Mouse (Mus musculus) left cerebral cortex, adult 8-10 months (tissue): ENCODE data around the gene Galnt18. TPM values are rescaled to one million over a fixed set of nuclear protein-coding genes. Genes with fewer than 3 reads are reported as not detected.

Source experiments
- DNase-seq, 2 experiments: peaks; one replicate each; pipeline ENCODE4 v3.0.0; 2022; ENCODE audit warnings: low spot score in 2 of 2
- total RNA-seq, 4 experiments: library from RNA; stranded (reverse); gene quantifications; 2 replicates each; pipeline ENCODE4 v1.2.4; 2022

Gene Galnt18
- total RNA-seq = 10 to 100 TPM; 34.0 to 36.6 (median 35.9) TPM

DNA sequence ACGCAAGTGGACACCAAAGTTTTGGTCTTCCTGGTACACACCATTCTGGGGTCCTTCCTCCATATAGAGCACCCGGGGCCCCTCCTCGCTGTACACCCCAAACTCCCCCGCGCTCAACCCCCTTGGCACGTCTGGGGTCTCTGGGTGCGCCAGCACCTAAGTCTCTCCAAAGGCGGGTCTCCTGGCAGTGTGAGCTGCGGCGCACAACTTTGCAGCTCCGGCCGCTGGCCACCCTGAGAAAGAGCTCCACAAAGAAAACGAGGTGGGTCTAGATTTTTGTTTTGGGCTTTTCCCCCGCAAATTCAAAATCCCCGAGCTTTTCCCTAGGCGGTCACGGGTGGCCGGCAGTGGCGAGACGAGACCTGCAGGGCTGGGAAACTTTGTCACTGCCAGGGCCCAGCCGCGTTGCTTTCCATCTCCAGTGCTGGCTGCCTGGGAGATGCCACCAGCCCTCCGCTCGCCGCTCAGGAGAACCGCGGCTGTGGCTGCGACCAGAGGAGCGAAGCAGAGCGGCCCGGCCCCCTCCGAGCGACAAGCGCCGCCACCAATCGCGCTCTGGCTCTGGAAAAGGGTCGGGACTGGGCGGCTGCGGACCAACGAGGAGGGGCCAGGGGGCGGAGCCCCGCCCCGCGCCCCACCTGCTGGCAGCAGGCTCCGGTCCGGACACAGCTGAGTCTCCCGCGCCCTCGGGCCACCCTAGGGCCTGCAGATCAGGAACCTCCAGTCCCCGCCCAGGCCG is at the start of gene Galnt18:
TSS of gene Galnt18 (minus strand) at position 474 of the 739 bp plus-strand sequence.
- DNase-seq = peak; percentile 85 to 91

GRCm38 (mm10) chr7:111827337-111827736 is 47.6 kb upstream of the Galnt18 start:
- no peak for DNase-seq

DNA sequence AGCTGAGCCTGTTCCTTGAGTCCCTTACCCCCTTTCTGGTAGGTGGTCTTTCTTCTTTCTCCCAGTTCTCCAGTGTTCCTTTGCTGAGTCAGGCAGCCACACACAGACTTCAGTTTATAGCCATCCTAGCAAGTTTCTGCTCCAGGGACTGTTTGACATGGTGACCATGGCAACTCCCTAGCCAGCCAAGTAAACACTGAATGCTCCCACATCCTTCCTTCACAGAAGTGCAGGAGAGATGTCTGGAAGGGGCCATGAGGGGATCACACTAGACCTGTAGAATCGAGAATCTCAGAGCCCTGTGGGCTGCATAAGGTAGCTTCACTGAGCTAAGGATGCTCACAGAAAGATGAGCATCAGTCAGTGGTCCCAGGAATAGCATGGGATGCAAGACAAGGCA is 33.3 kb upstream of the Galnt18 start:
- peak in 1 of 2 experiments; percentile 13 for DNase-seq

DNA sequence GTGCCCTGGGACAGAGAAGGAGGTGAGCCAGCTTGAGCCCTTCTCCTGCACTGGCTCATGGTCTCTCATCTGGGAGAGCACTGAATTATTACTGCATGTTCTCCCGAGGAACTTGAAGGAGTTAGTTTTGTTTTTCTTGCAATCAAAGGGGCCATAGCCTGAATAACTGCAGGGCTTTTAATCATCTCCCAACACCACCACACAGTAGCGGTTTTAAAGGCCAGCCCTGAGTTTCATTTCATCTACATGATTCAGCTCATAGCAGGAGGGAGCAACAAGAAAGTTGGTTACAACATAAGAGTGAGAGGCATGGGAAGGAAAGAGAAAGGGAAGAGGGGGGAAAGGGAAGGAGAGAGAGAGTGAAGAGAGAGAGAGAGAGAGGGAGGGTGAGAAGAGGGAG is 31.3 kb upstream of the Galnt18 start:
- no peak for DNase-seq

DNA sequence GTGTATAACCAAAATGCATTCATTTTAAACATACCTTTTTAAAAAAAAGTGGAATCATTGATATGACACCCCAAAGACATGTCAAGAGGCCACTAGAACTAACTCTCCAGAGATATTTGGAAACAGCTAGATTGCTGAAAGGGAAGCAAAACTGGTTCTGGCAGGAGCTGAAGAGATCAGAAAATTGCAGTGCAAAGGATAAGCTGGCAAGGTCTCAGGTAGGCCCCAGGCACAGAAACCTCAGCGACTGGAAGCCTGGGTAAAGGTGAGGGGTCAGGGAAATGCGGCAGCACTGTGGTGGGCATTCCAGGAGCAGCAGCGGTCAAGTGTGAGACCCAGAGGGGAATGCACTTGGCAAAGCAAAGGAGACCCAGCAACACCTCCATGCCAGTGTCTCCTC is 30.0 kb upstream of the Galnt18 start:
- DNase-seq = no peak

- DNase-seq = no peak
Observed at GRCm38 (mm10) chr7:111806083-111806482, 26.3 kb upstream of the Galnt18 start.

DNA sequence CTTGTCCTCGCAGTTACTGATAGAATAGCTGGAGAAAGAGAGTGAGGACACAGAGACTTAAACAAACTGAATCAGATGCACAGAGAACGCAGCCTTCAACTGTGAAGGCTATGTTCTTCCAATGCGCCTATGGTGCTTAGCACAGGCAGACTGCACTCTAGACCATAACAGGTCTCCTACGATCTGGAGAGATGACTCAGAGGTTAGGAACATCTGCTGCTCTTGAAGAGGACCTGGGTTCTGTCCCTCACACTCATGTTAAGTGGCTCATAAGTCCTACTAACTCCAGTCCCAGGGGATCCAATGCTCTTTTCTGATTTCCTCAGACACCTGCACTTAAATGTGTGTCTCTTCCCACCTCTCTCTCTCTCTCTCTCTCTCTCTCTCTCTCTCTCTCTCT is 24.9 kb upstream of the Galnt18 start:
- no peak for DNase-seq

- no peak for DNase-seq
Observed at GRCm38 (mm10) chr7:111800785-111801184, 21.0 kb upstream of the Galnt18 start.

DNA sequence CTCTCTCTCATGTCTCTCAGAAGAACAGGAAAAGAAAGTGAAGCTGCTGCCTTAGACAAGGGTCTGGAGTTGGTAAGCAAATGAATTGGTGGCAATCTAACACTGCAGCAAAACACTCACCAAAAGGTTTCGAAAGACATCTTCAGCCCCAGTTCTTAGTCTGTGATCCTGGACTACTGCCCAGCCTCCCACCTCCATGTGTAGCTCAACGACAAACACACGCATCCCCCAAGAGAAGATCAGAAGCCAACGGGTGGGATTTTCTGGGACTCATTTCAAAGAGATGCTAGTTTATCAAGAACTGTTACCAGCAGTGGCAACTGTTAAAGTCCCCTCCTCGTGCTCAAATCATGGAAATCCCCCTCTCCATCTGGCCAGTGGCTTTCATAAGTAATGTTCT is 20.3 kb upstream of the Galnt18 start:
- DNase-seq = peak in 1 of 2 experiments; percentile 20

DNA sequence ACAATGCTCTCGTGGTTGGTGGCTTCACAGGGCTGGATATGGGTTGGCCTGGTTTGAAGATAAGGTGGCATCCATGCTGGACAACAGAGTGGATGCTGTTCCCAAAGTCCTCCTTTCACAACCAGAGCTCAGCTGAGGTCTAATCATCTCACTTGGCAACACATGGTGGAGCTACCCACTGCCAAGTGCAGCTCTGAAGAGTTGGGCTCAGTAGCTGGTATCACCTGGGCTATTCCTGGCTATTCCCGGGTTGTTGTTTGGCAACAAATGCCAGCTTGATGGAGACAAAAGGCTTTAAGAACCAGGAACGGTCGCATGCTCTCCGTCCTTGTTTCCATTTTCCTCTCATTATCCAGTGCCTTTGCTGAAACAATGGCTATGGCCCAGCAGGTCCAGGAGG is 19.2 kb upstream of the Galnt18 start:
- no peak for DNase-seq

DNA sequence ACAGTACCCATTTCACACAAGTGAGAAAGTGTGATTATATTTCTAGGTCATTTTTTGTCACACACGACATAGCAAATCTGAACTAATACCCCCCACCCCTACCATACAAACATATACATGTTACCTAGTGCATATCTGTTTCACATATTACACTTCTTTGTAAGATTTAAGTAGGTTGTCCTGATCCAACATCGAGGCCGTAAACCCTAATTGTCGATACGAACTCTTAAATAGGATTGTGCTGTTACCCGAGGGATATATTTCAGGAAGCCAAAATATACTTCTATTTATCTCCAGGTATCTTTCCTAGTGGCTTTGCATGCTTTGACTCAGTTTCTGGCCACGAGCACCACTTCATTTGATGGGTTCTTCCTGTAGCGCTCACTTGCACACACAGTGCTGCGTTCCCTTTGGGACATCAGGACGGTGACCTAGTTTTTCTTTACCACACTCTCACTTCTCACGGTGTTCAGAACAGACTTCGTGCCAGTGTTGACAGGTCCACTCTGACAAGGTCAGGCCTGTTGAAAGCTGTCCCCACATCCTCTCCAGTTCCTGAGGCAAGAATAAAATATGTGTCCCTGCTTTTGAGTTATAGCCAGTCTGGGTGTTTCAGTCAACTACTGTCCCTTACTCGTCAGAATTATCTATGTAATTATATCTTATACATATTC is 17.7 kb upstream of the Galnt18 start:
- no peak for DNase-seq

DNA sequence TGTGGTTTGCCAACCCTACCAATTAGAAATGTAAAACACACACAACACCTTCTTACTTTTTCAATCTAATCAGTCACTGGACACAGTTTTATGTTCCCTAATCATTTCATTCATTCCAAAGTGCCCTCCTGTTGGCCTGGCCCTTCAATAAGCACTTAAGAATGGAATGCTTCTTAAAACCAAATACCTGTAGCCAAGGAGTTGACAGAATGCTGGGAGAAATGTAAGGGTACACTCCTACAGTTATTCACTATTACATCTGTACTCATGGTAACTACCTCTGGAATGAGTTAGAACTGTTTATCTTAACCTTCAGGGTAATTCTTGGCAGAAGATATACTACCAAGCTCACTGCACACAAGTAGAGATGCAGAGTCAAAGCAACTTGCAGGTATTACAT is 15.3 kb upstream of the Galnt18 start:
- no peak for DNase-seq

DNA sequence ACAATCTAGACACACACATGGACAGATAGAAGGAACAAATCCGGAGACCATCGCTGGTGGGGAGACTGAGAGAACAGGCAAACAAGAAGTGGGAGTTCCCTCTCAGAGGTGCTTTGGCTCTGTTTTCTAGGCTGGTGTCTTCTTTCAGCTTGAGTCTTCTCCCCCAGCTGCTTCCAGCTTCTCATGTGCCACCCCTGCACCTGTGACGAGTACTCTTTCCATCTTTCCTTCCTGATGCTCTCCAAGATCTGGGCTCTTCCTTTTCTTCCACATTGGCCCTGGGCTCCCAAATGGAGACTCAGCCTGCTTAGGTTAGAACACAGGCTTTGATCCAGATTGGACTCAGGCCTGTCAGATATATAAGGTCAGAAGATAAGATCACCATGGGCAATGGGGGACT is 12.4 kb upstream of the Galnt18 start:
- no peak for DNase-seq

DNA sequence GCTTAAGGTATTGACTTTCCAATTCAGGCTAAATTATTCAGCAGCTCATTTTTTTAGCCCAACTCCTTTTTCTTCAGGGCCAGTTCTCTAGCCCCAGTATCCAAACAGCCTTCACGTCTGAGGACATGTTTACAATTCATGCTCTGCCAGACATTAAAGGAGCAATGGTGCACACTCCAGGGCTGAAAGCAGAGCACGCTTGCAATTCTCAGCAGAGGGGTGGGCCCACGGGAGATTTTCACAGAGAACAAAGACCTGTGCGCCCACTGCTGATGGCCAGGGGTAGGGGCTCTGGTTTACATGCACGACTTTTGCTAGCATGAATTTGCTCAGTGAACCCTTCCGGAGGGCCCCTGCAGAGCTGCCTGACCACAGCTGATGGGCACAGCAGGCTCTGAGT is 11.6 kb upstream of the Galnt18 start:
- DNase-seq = no peak

GRCm38 (mm10) chr7:111787921-111788320 is 8.1 kb upstream of the Galnt18 start:
- no peak for DNase-seq

- peak in 1 of 2 experiments; percentile 86 for DNase-seq
Observed at GRCm38 (mm10) chr7:111785478-111785877, 5.7 kb upstream of the Galnt18 start.

GRCm38 (mm10) chr7:111782126-111782525 is 2.3 kb upstream of the Galnt18 start:
- peak in 1 of 2 experiments; percentile 63 for DNase-seq

DNA sequence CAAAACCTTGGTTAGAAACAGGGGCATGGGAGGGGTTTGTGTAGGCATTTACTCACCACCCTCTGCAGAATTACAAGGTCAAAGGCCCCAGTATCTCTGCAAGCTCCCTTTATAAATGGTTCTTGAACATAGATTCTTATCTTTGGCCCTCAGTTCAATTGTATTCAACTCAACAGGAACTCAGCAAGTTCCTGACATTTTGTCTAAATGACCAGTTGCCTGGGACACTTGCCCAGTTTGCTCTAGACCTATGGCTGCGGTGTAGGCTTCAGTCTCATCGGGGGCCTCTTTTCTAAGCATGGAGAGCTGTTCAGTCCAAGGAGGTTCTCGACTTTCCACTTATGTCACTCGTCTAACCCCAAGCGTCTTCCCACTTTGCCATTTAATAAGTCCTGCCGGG is 1.5 kb upstream of the Galnt18 start:
- DNase-seq = no peak

GRCm38 (mm10) chr7:111778789-111779503 is 831 bp downstream of the Galnt18 start:
- DNase-seq = no peak

GRCm38 (mm10) chr7:111778212-111778611 is 1.6 kb downstream of the Galnt18 start:
- no peak for DNase-seq

GRCm38 (mm10) chr7:111777186-111777585 is 2.6 kb downstream of the Galnt18 start:
- no peak for DNase-seq

- DNase-seq = no peak
Observed at GRCm38 (mm10) chr7:111776160-111776559, 3.6 kb downstream of the Galnt18 start.
